Mouse (Mus musculus): ENCODE results near the gene Mctp1.

- TF ChIP-seq POLR2A (IDR thresholded peaks at IDR 0.05; ENCODE audit: borderline replicate concordance, control insufficient read depth, low read depth, low read length) = no peak
- no peak for TF ChIP-seq CTCF (IDR thresholded peaks at IDR 0.05; ENCODE audit: control insufficient read depth, insufficient read depth, low read length)
Measured at GRCm38 (mm10) chr13:76484086-76484709, 99.9 kb downstream of the Mctp1 start.
